In the genomic region with DNA sequence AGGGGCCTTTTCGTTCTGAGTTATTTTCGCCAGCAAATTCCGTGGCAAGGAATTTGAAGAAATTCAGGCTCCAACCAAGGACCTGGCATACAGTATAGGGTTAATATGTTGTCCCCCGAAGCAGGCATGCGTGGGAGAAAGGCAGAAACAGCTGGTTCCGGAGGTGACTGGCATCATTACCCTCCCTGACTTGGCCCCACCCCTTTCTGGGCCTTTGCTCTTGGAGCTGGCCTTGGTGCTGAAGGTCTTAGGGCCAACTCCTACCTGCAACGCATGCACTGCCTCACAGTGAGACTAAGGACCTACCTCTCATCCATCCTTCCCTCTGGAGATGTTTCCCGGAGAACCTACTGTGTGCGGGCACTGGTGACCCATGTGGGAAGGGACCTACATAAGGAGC, we compare ENCODE assay signal across 8 mouse cellular contexts. TPM values are rescaled to one million over a fixed set of nuclear protein-coding genes. Genes with fewer than 3 reads are reported as not detected.
A peak's percentile ranks its signal among the peaks of the same experiment; 100 is the strongest.
DNase-seq lines count a peak whose midpoint lies in the region.

No protein-coding gene starts in this region.

- DNase-seq in heart, postnatal 4 days, result peak; percentile 77
- DNase-seq in heart, adult 9 months (ENCODE audit: low spot score in 2 of 2), result no peak
- peak; percentile 62 for DNase-seq in T-cell, adult 2 months (ENCODE audit: low spot score)
- DNase-seq in induced T-regulatory cell, adult 2 months (ENCODE audit: low read depth), result peak; percentile 82
- peak; percentile 81 for DNase-seq in lung, postnatal 36 days
- peak; percentile 65 for DNase-seq in testis, postnatal 14 days (ENCODE audit: low spot score)
- DNase-seq in right cerebral cortex, postnatal 25 days, result no peak
- DNase-seq in left cerebral cortex, postnatal 14 days (ENCODE audit: low spot score in 2 of 2), result no peak

- intact Hi-C loops in left cerebral cortex, postnatal 14 days (cut with DNase I), result no loop called here

RNA-seq across cellular contexts. Expression of a gene that starts 20.1 kb away (rescaled TPM):
- 1 to 10 TPM; 6.0 to 7.0 TPM for total RNA-seq in heart, postnatal 4 days (2021)
- 1 to 10 TPM; 8.1 to 9.0 TPM for total RNA-seq in left cerebral cortex, postnatal 14 days (2021)

Comparison
In these comparisons a context has a peak if more than half of its experiments do, and no peak if none do; other contexts are left out.
1. DNase-seq: peak in heart, postnatal 4 days (single experiment), T-cell, adult 2 months (single experiment), induced T-regulatory cell, adult 2 months (single experiment), lung, postnatal 36 days (single experiment) and testis, postnatal 14 days (single experiment); none in heart, adult 9 months (0 of 2), right cerebral cortex, postnatal 25 days (single experiment) and left cerebral cortex, postnatal 14 days (0 of 2).